Mouse (Mus musculus) lung, postnatal 25 days (tissue): ENCODE results near the gene Pfdn6.

Experiments
- DNase-seq: peaks from one replicate; pipeline ENCODE4 v3.0.0; 2022; ENCODE audit warnings: low spot score

Pfdn6 gene

GRCm38 (mm10) chr17:33940206-33940805, at the start of gene Pfdn6, which contains the start of gene Wdr46:
Gene Pfdn6, minus strand, starts transcription at chr17:33940343.
Gene Wdr46, plus strand, starts transcription at chr17:33940660.
- DNase-seq, result peak; percentile 89

- DNase-seq, result peak; percentile 61
Observed at GRCm38 (mm10) chr17:33982136-33982535, 42.0 kb upstream of the Pfdn6 start.

GRCm38 (mm10) chr17:33981192-33981909, 41.2 kb upstream of the Pfdn6 start:
- peak; percentile 91 for DNase-seq

- no peak for DNase-seq
Observed at GRCm38 (mm10) chr17:33980181-33981035, 40.3 kb upstream of the Pfdn6 start.

GRCm38 (mm10) chr17:33979512-33980050, 39.4 kb upstream of the Pfdn6 start:
- DNase-seq, result no peak

- DNase-seq, result peak; percentile 93
Observed at GRCm38 (mm10) chr17:33978631-33979031, 38.5 kb upstream of the Pfdn6 start.

GRCm38 (mm10) chr17:33977861-33978557, 37.9 kb upstream of the Pfdn6 start:
- DNase-seq, result no peak

- no peak for DNase-seq
Observed at GRCm38 (mm10) chr17:33973572-33973971, 33.4 kb upstream of the Pfdn6 start.

GRCm38 (mm10) chr17:33972691-33973090, 32.5 kb upstream of the Pfdn6 start:
- DNase-seq, result no peak

GRCm38 (mm10) chr17:33969394-33969793, 29.3 kb upstream of the Pfdn6 start:
- DNase-seq, result no peak

GRCm38 (mm10) chr17:33968927-33969326, 28.8 kb upstream of the Pfdn6 start:
- peak; percentile 73 for DNase-seq

GRCm38 (mm10) chr17:33968489-33968888, 28.3 kb upstream of the Pfdn6 start:
- peak; percentile 84 for DNase-seq

GRCm38 (mm10) chr17:33965846-33966550, 25.9 kb upstream of the Pfdn6 start:
- no peak for DNase-seq

- no peak for DNase-seq
Observed at GRCm38 (mm10) chr17:33965082-33965845, 25.1 kb upstream of the Pfdn6 start.

- no peak for DNase-seq
Observed at GRCm38 (mm10) chr17:33962876-33963275, 22.7 kb upstream of the Pfdn6 start.

- no peak for DNase-seq
Observed at GRCm38 (mm10) chr17:33959948-33960347, 19.8 kb upstream of the Pfdn6 start.

- no peak for DNase-seq
Observed at GRCm38 (mm10) chr17:33959135-33959534, 19.0 kb upstream of the Pfdn6 start.

GRCm38 (mm10) chr17:33958451-33958850, 18.3 kb upstream of the Pfdn6 start:
- DNase-seq, result no peak

- DNase-seq, result no peak
Observed at GRCm38 (mm10) chr17:33957493-33957892, 17.4 kb upstream of the Pfdn6 start.

- DNase-seq, result no peak
Observed at GRCm38 (mm10) chr17:33956336-33956735, 16.2 kb upstream of the Pfdn6 start.
